Comparison of ENCODE assay signal across 10 mouse cellular contexts in the genomic region with DNA sequence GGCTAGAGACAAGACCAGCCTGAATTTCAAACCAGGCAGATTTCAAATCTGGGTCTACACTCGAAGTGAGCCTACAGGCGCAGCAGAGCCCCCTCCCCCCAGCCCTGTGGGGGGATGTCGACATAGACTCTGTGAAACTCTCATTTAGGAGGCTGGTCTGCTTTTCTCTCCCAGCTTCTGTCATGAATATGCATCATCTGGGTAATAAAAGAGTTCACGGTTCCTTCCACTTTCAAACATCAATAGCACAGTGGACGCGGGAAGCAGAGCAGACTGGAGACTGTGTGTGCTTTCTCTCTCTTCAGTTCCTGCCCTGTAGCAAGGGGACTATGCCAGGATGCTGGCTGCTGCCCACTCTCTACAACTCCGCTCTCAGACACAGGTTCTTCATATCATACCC. TPM values are rescaled to one million over a fixed set of nuclear protein-coding genes. Genes with fewer than 3 reads are reported as not detected.
DNase-seq lines count a peak whose midpoint lies in the region; ATAC-seq and TF ChIP-seq lines count a peak whose summit lies in the region.
"Had no signal": no experiment of that assay in that cellular context is flagged by ENCODE, and none has a peak within 500 bp of the region (broad histone marks: within the 10 kb centered on the region; RNA-seq: fewer than 3 reads in every experiment).

No protein-coding gene starts in this region.

- no peaks in the 10 kb centered on the region for H3K27me3 ChIP-seq in hindbrain, postnatal 0 days (ENCODE audit: insufficient read depth, low read length)
- H3K27me3 ChIP-seq in intestine, postnatal 0 days (replicated peaks; ENCODE audit: control insufficient read depth, insufficient read depth, low read length), result no peaks in the 10 kb centered on the region

- peaks cover 3% of the 10 kb centered on the region; the same call in 1 of the 2 replicates for H3K36me3 ChIP-seq in hindbrain, postnatal 0 days (ENCODE audit: insufficient read depth, low read length)
- peaks cover 19% of the 10 kb centered on the region for H3K36me3 ChIP-seq in intestine, postnatal 0 days (ENCODE audit: control insufficient read depth, insufficient read depth)

- TF ChIP-seq CTCF in gastrocnemius, adult 2 months (IDR thresholded peaks at IDR 0.05), result no peak
- no peak for TF ChIP-seq CTCF in hindbrain, postnatal 0 days (IDR thresholded peaks at IDR 0.05; ENCODE audit: low read depth)
- no peak for TF ChIP-seq CTCF in intestine, postnatal 0 days (IDR thresholded peaks at IDR 0.05; ENCODE audit: low read depth)

- no peak for DNase-seq in gastrocnemius, adult 2 months
- no peak for DNase-seq in gastrocnemius, postnatal 25 days
- DNase-seq in right cerebral cortex, postnatal 10 days (ENCODE audit: low spot score in 2 of 2), result peak; percentile 71 to 82
- no peak for DNase-seq in right cerebral cortex, adult 2 months (ENCODE audit: low spot score in 2 of 2)
- peak; percentile 79 for DNase-seq in hindbrain, postnatal 0 days (ENCODE audit: low spot score)
- no peak for DNase-seq in natural killer cell, adult 2 months (ENCODE audit: low spot score in 2 of 2)
- no peak for DNase-seq in retina, embryonic 14.5 days (ENCODE audit: low spot score)
- DNase-seq: kidney, adult 8-10 months had no signal

- intact Hi-C loops in gastrocnemius, adult 2 months (cut with DNase I), result no loop called here

- H3K9ac ChIP-seq in hindbrain, postnatal 0 days (replicated peaks; ENCODE audit: low read length), result 0 out of 2 replicates have a peak overlapping the region, but pooled peaks have one; percentile 13
- no peak overlapping the region for H3K9ac ChIP-seq in intestine, postnatal 0 days (ENCODE audit: low read depth, low read length)

- peak; percentile 75 for ATAC-seq in hindbrain, postnatal 0 days
- ATAC-seq in intestine, postnatal 0 days, result no peak

- 11% methylated on average over 7 of the region's 7 CpGs for WGBS in hindbrain, postnatal 0 days
- 29% methylated on average over 7 of the region's 7 CpGs for WGBS in intestine, postnatal 0 days

- H3K4me3 ChIP-seq in gastrocnemius, adult 2 months, result no peak overlapping the region
- H3K4me3 ChIP-seq in hindbrain, postnatal 0 days (ENCODE audit: low read length), result no peak overlapping the region
- H3K4me3 ChIP-seq in intestine, postnatal 0 days (ENCODE audit: low read depth, low read length), result no peak overlapping the region

- H3K4me2 ChIP-seq in hindbrain, postnatal 0 days (ENCODE audit: low read depth, low read length), result peak overlapping the region; percentile 32
- no peak overlapping the region for H3K4me2 ChIP-seq in intestine, postnatal 0 days (replicated peaks; ENCODE audit: low read depth)

- H3K27ac ChIP-seq in gastrocnemius, adult 2 months, result peak overlapping the region; percentile 82
- peak overlapping the region; percentile 89 for H3K27ac ChIP-seq in hindbrain, postnatal 0 days
- H3K27ac ChIP-seq in intestine, postnatal 0 days (ENCODE audit: low read depth, low read length), result no peak overlapping the region
- H3K27ac ChIP-seq: macrophage had no signal

- H3K9me3 ChIP-seq in hindbrain, postnatal 0 days (ENCODE audit: low read length), result no peaks in the 10 kb centered on the region
- H3K9me3 ChIP-seq in intestine, postnatal 0 days (ENCODE audit: control insufficient read depth), result no peaks in the 10 kb centered on the region

- peaks cover 56% of the 10 kb centered on the region for H3K4me1 ChIP-seq in hindbrain, postnatal 0 days (ENCODE audit: insufficient read depth, low read length)
- H3K4me1 ChIP-seq in intestine, postnatal 0 days (replicated peaks; ENCODE audit: control insufficient read depth, insufficient read depth, low read length), result peaks cover 62% of the 10 kb centered on the region

RNA-seq across cellular contexts. Expression of a gene that starts 30.8 kb away (rescaled TPM):
- 10 to 100 TPM in 1 of 2 experiments, 1 to 10 TPM in 1; 6.9 to 11.9 TPM for total RNA-seq in gastrocnemius, adult 2 months (2021)
- 1 to 10 TPM; 7.0 to 9.2 TPM for total RNA-seq in gastrocnemius, postnatal 25 days (2021)
- 75.2 and 75.9 TPM in 2 replicates for total RNA-seq in hindbrain, postnatal 0 days (2014; rRNA removed)
- polyA plus RNA-seq in hindbrain, postnatal 0 days (2015; fragmentation: Nextera tagmentation; extraction: Ambion mirVana), result 9.2 and 10.0 TPM in 2 replicates
- 3.6 and 3.7 TPM in 2 replicates for polyA plus RNA-seq in intestine, postnatal 0 days (2015; fragmentation: Nextera tagmentation; extraction: Ambion mirVana)

RNA-seq across cellular contexts. Expression of a gene that starts 40.7 kb away (rescaled TPM):
- 10 to 100 TPM; 27.2 to 30.4 TPM for total RNA-seq in gastrocnemius, adult 2 months (2021)
- 10 to 100 TPM; 22.0 to 23.9 TPM for total RNA-seq in gastrocnemius, postnatal 25 days (2021)
- total RNA-seq in hindbrain, postnatal 0 days (2014; rRNA removed), result 60.9 and 89.2 TPM in 2 replicates
- 9.9 and 10.5 TPM in 2 replicates for polyA plus RNA-seq in hindbrain, postnatal 0 days (2015; fragmentation: Nextera tagmentation; extraction: Ambion mirVana)
- 17.4 and 18.3 TPM in 2 replicates for polyA plus RNA-seq in intestine, postnatal 0 days (2015; fragmentation: Nextera tagmentation; extraction: Ambion mirVana)

Comparison
In these comparisons a context has a peak if more than half of its experiments do, and no peak if none do; other contexts are left out.
1. DNase-seq: peak in right cerebral cortex, postnatal 10 days (2 of 2) and hindbrain, postnatal 0 days (single experiment); none in gastrocnemius, adult 2 months (single experiment), gastrocnemius, postnatal 25 days (single experiment), right cerebral cortex, adult 2 months (0 of 2), natural killer cell, adult 2 months (0 of 2) and retina, embryonic 14.5 days (single experiment).